Mouse (Mus musculus): ENCODE data around the gene Lbx2. TPM values are rescaled to one million over a fixed set of nuclear protein-coding genes. Genes with fewer than 3 reads are reported as not detected.

Lbx2 gene
- total and polyA plus RNA-seq, 2 experiments from 2014 or later = 0.26 TPM; not detected in 1

- H3K9me3 ChIP-seq (ENCODE audit: low read length) = no peaks in the 10 kb centered on the region
- H3K4me1 ChIP-seq (ENCODE audit: insufficient read depth, low read length) = peaks cover 3% of the 10 kb centered on the region; the same call in 1 of the 2 replicates
- H3K4me3 ChIP-seq (ENCODE audit: low read depth, low read length) = 0 out of 2 replicates have a peak overlapping the region, but pooled peaks have one; percentile 1
- ATAC-seq (ENCODE audit: low FRiP score) (no peak), DNase-seq (ENCODE audit: low spot score) (no peak)
- no peak overlapping the region for H3K9ac ChIP-seq (replicated peaks; ENCODE audit: low read length, poor library complexity, severe bottlenecking)
- no peak overlapping the region for H3K4me2 ChIP-seq (ENCODE audit: low read depth, low read length, poor library complexity, severe bottlenecking)
- no peak overlapping the region for H3K27ac ChIP-seq (ENCODE audit: low read depth, low read length)
- no peak for TF ChIP-seq CTCF (IDR thresholded peaks at IDR 0.05)
- 2% methylated on average over 69 of the region's 69 CpGs for WGBS
- peaks cover 87% of the 10 kb centered on the region for H3K27me3 ChIP-seq (ENCODE audit: insufficient read depth, low read length)
- H3K36me3 ChIP-seq (ENCODE audit: insufficient read depth, low read length) = no peaks in the 10 kb centered on the region
These were observed 16.5 kb upstream of the Lbx2 start for GRCm38 (mm10) chr6:83069488-83070246.

GRCm38 (mm10) chr6:83070247-83070310 is 16.1 kb upstream of the Lbx2 start, which contains the start of gene Tlx2:
Tlx2 (minus strand) TSS chr6:83070293.
- peaks cover 3% of the 10 kb centered on the region; the same call in 1 of the 2 replicates for H3K4me1 ChIP-seq (ENCODE audit: insufficient read depth, low read length)
- DNase-seq (ENCODE audit: low spot score) (no peak), ATAC-seq (ENCODE audit: low FRiP score) (no peak)
- H3K9ac ChIP-seq (replicated peaks; ENCODE audit: low read length, poor library complexity, severe bottlenecking) = no peak within 1 kb of the TSS
- WGBS = 5% methylated on average over 10 of the region's 10 CpGs
- no peaks in the 10 kb centered on the region for H3K36me3 ChIP-seq (ENCODE audit: insufficient read depth, low read length)
- no peak within 1 kb of the TSS for H3K27ac ChIP-seq (ENCODE audit: low read depth, low read length)
- peaks cover 87% of the 10 kb centered on the region for H3K27me3 ChIP-seq (ENCODE audit: insufficient read depth, low read length)
- H3K4me3 ChIP-seq (ENCODE audit: low read depth, low read length) = peak within 1 kb of the TSS; percentile 12; the same call in 1 of the 2 replicates
- TF ChIP-seq CTCF (IDR thresholded peaks at IDR 0.05) = no peak
- H3K9me3 ChIP-seq (ENCODE audit: low read length) = no peaks in the 10 kb centered on the region
- no peak within 1 kb of the TSS for H3K4me2 ChIP-seq (ENCODE audit: low read depth, low read length, poor library complexity, severe bottlenecking)

GRCm38 (mm10) chr6:83070311-83071219 is 15.6 kb upstream of the Lbx2 start:
- Histone ChIP-seq H3K36me3 (ENCODE audit: insufficient read depth, low read length) (no peaks in the 10 kb centered on the region), H3K4me1 (ENCODE audit: insufficient read depth, low read length) (peaks cover 3% of the 10 kb centered on the region; the same call in 1 of the 2 replicates), H3K9ac (replicated peaks; ENCODE audit: low read length, poor library complexity, severe bottlenecking) (no peak overlapping the region), H3K27me3 (ENCODE audit: insufficient read depth, low read length) (peaks cover 83% of the 10 kb centered on the region), H3K9me3 (ENCODE audit: low read length) (no peaks in the 10 kb centered on the region), H3K4me3 (ENCODE audit: low read depth, low read length) (0 out of 2 replicates have a peak overlapping the region, but pooled peaks have one; percentile 1), H3K27ac (ENCODE audit: low read depth, low read length) (no peak overlapping the region), H3K4me2 (ENCODE audit: low read depth, low read length, poor library complexity, severe bottlenecking) (no peak overlapping the region)
- DNase-seq (ENCODE audit: low spot score) = no peak
- TF ChIP-seq CTCF (IDR thresholded peaks at IDR 0.05) = no peak
- under 1% methylated on average over 56 of the region's 58 CpGs for WGBS
- no peak for ATAC-seq (ENCODE audit: low FRiP score)

DNA sequence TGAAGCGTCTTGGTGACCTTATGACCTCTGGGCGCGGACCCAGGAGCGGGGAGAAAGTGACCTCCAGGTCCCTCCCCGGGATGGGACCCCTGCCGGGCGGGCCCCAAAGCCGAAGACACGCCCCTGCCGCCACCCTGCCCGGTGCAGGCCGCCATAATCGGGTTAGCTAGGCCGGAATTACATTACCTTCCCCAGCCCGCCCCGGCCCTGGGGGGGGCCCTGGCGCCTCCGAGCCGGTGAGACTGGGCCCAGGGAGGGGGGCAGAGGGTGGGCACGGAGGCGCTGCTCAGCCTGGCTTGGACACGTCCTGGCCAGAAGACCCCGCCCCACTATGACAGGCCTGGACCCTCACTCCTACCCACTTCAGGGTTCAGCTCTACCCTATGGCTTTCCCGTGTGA is 14.9 kb upstream of the Lbx2 start:
- ATAC-seq (ENCODE audit: low FRiP score) = 0 out of 2 replicates have a peak, but pooled peaks have one; percentile 8
- H3K4me3 ChIP-seq (ENCODE audit: low read depth, low read length) = no peak overlapping the region
- no peak overlapping the region for H3K4me2 ChIP-seq (ENCODE audit: low read depth, low read length, poor library complexity, severe bottlenecking)
- H3K4me1 ChIP-seq (ENCODE audit: insufficient read depth, low read length) = peaks cover 3% of the 10 kb centered on the region; the same call in 1 of the 2 replicates
- peaks cover 80% of the 10 kb centered on the region for H3K27me3 ChIP-seq (ENCODE audit: insufficient read depth, low read length)
- H3K36me3 ChIP-seq (ENCODE audit: insufficient read depth, low read length) = no peaks in the 10 kb centered on the region
- WGBS = 0% methylated on average over 24 of the region's 24 CpGs
- H3K27ac ChIP-seq (ENCODE audit: low read depth, low read length) = no peak overlapping the region
- no peak for TF ChIP-seq CTCF (IDR thresholded peaks at IDR 0.05)
- no peak overlapping the region for H3K9ac ChIP-seq (replicated peaks; ENCODE audit: low read length, poor library complexity, severe bottlenecking)
- DNase-seq (ENCODE audit: low spot score) = no peak
- H3K9me3 ChIP-seq (ENCODE audit: low read length) = no peaks in the 10 kb centered on the region

DNA sequence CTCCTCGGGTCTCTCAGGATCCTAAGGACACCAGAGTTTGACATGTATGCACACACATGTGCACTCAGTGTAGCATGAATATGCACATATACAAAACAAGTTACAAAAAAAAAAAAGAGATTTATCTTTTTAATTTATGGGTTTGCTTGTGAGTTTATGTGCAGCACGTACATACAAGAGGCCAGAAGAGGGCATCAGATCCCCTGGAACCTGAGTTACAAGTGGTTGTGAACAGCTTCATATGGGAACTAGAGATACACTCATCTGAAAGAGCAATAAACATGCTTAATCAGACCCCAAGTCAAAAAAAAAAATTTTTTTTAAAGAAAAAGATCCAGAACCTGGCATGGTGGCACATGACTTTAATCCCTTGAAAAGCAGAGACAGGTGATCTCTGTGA is 11.2 kb upstream of the Lbx2 start:
- Histone ChIP-seq H3K27me3 (ENCODE audit: insufficient read depth, low read length) (peaks cover 50% of the 10 kb centered on the region), H3K4me1 (ENCODE audit: insufficient read depth, low read length) (peaks cover 11% of the 10 kb centered on the region), H3K4me2 (ENCODE audit: low read depth, low read length, poor library complexity, severe bottlenecking) (no peak overlapping the region), H3K4me3 (ENCODE audit: low read depth, low read length) (no peak overlapping the region), H3K27ac (ENCODE audit: low read depth, low read length) (no peak overlapping the region), H3K9ac (replicated peaks; ENCODE audit: low read length, poor library complexity, severe bottlenecking) (no peak overlapping the region), H3K9me3 (ENCODE audit: low read length) (no peaks in the 10 kb centered on the region), H3K36me3 (ENCODE audit: insufficient read depth, low read length) (no peaks in the 10 kb centered on the region)
- WGBS = 14% methylated on average over 2 of the region's 2 CpGs
- peak; percentile 34; the same call in 1 of the 2 replicates for TF ChIP-seq CTCF (IDR thresholded peaks at IDR 0.05)
- no peak for DNase-seq (ENCODE audit: low spot score)
- no peak for ATAC-seq (ENCODE audit: low FRiP score)
